Mouse (Mus musculus): ENCODE measurements at regions not wholly inside any gene's neighbourhood (a gene's known extent, or its start where the extent isn't known, plus 50 kb on each side); places are given as distances from the start of the nearest gene placed in this dataset.

- TF ChIP-seq CTCF (IDR thresholded peaks at IDR 0.05; ENCODE audit: low read depth) (no peak), EP300 (IDR thresholded peaks at IDR 0.05; ENCODE audit: low read depth) (no peak)
Measured at GRCm38 (mm10) chr5:119449166-119449565, 221.3 kb upstream of the Tbx3 start.
